7 mouse cellular contexts compared by ENCODE assay signal in the genomic region with DNA sequence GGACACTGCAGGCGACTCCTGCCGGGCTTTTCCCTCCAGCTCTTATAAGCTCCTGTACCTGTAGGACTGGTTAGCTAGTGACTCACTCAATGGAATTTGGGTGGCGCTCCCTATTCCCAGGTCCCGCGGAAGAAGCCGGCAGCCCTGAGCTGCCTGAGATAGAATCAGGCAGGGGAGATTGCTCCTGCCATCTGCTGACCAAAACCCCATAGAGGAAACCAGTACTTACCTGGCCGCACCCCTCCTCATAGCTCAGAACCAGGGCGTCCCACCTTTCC. TPM values are rescaled to one million over a fixed set of nuclear protein-coding genes. Genes with fewer than 3 reads are reported as not detected.
A peak's percentile ranks its signal among the peaks of the same experiment; 100 is the strongest.
DNase-seq lines count a peak whose midpoint lies in the region; ATAC-seq lines count a peak whose summit lies in the region.

Gene Tacstd2, minus strand, starts transcription at position 20 of the 278 bp plus-strand sequence.

- H3K36me3 ChIP-seq in embryonic facial prominence, embryonic 15.5 days, result no peaks in the 10 kb centered on the region
- no peaks in the 10 kb centered on the region for H3K36me3 ChIP-seq in kidney, embryonic 15.5 days

- H3K4me2 ChIP-seq in embryonic facial prominence, embryonic 15.5 days (replicated peaks), result peak within 1 kb of the TSS; percentile 63
- peak within 1 kb of the TSS; percentile 84 for H3K4me2 ChIP-seq in kidney, embryonic 15.5 days

- peaks cover 61% of the 10 kb centered on the region for H3K27me3 ChIP-seq in embryonic facial prominence, embryonic 15.5 days
- peaks cover 64% of the 10 kb centered on the region for H3K27me3 ChIP-seq in kidney, embryonic 15.5 days

- H3K9me3 ChIP-seq in embryonic facial prominence, embryonic 15.5 days (replicated peaks), result no peaks in the 10 kb centered on the region
- H3K9me3 ChIP-seq in kidney, embryonic 15.5 days (replicated peaks), result no peaks in the 10 kb centered on the region

- peak within 1 kb of the TSS; percentile 6; the same call in 1 of the 2 replicates for H3K9ac ChIP-seq in embryonic facial prominence, embryonic 15.5 days
- peak within 1 kb of the TSS; percentile 23; the same call in 1 of the 2 replicates for H3K9ac ChIP-seq in kidney, embryonic 15.5 days

- H3K4me1 ChIP-seq in embryonic facial prominence, embryonic 15.5 days, result peaks cover 15% of the 10 kb centered on the region
- peaks cover 27% of the 10 kb centered on the region for H3K4me1 ChIP-seq in kidney, embryonic 15.5 days

- ATAC-seq in embryonic facial prominence, embryonic 15.5 days (ENCODE audit: insufficient number of reproducible peaks, low FRiP score, low TSS enrichment, low read depth), result 0 out of 2 replicates have a peak, but pooled peaks have one; percentile 36
- ATAC-seq in kidney, embryonic 15.5 days (replicated peaks; ENCODE audit: low FRiP score), result peak; percentile 37
- ATAC-seq in erythroblast, adult 5-6 weeks (replicated peaks; ENCODE audit: low FRiP score, poor library complexity, severe bottlenecking), result no peak

- peak within 1 kb of the TSS; percentile 69 for H3K27ac ChIP-seq in embryonic facial prominence, embryonic 15.5 days (replicated peaks)
- H3K27ac ChIP-seq in kidney, embryonic 15.5 days, result peak within 1 kb of the TSS; percentile 74

- DNase-seq in R1 (ENCODE audit: low read depth, low spot score), result peak; percentile 62
- peak; percentile 34 to 57 for DNase-seq in lung, postnatal 4 days
- no peak for DNase-seq in cerebellum, postnatal 14 days
- no peak for DNase-seq in layer of hippocampus, adult 9-10 months (ENCODE audit: low spot score)

- 6% methylated on average over 8 of the region's 8 CpGs for WGBS in embryonic facial prominence, embryonic 15.5 days
- 6% methylated on average over 7 of the region's 8 CpGs for WGBS in kidney, embryonic 15.5 days

- H3K4me3 ChIP-seq in embryonic facial prominence, embryonic 15.5 days (replicated peaks), result peak within 1 kb of the TSS; percentile 47
- peak within 1 kb of the TSS; percentile 46 for H3K4me3 ChIP-seq in kidney, embryonic 15.5 days (replicated peaks)

RNA-seq across cellular contexts. Expression of gene Tacstd2, which starts in this region (rescaled TPM):
- 154 and 198 TPM in 2 replicates for polyA plus RNA-seq in embryonic facial prominence, embryonic 15.5 days (2015; fragmentation: Nextera tagmentation; extraction: Ambion mirVana)
- 61.1 and 63.1 TPM in 2 replicates for polyA plus RNA-seq in kidney, embryonic 15.5 days (2015; fragmentation: Nextera tagmentation; extraction: Ambion mirVana)
- total RNA-seq in erythroblast, adult 5-6 weeks (2015; ENCODE audit: low replicate concordance), result 0.38 and 3.3 TPM in 2 replicates
- total RNA-seq in erythroblast, adult 5-6 weeks (2017; ENCODE audit: low replicate concordance), result 2.1 and 2.6 TPM in 2 replicates

Comparison
In these comparisons a context has a peak if more than half of its experiments do, and no peak if none do; other contexts are left out.
1. DNase-seq: peak in R1 (single experiment) and lung, postnatal 4 days (2 of 2); none in cerebellum, postnatal 14 days (0 of 2) and layer of hippocampus, adult 9-10 months (single experiment).